Mouse (Mus musculus) lung, postnatal 0 days (tissue): ENCODE results near the gene Kcnd1. TPM values are rescaled to one million over a fixed set of nuclear protein-coding genes. Genes with fewer than 3 reads are reported as not detected.
A peak's percentile ranks its signal among the peaks of the same experiment; 100 is the strongest.
"Not testable (repeated sequence)": the region's sequence is repeated elsewhere in the genome, so short reads cannot be mapped to it uniquely, and the experiment has no call there.

Experiments used
- ATAC-seq: fragments of 200-750 bp; cut with Nextera tagmentation; 2 replicates; pipeline ENCODE4 v1.8.0; 2017; ENCODE audit warnings: moderate library complexity
- DNase-seq: peaks from one replicate; pipeline ENCODE4 v3.0.0-alpha.2; 2016; ENCODE audit warnings: low spot score
- H3K27ac ChIP-seq: fragments of 300-500 bp; sonication (generic); 2 replicates; pipeline ENCODE4 v1.5.1; 2014; ENCODE audit warnings: antibody characterized with exemption, mild to moderate bottlenecking, low read length, mixed read lengths
- H3K27me3 ChIP-seq: fragments of 300-500 bp; sonication (generic); replicated peaks from 2 replicates; pipeline ENCODE4 v1.6.1; 2014; ENCODE audit warnings: low read length, mixed read lengths; ENCODE audit not compliant: insufficient read depth
- H3K36me3 ChIP-seq: fragments of 300-500 bp; sonication (generic); 2 replicates; pipeline ENCODE4 v1.6.1; 2014; ENCODE audit warnings: low read length, mixed read lengths; ENCODE audit not compliant: insufficient read depth
- H3K4me1 ChIP-seq: fragments of 300-500 bp; sonication (generic); 2 replicates; pipeline ENCODE4 v1.6.1; 2014; ENCODE audit warnings: antibody characterized with exemption, low read depth, low read length, mixed read lengths; ENCODE audit not compliant: insufficient read depth
- H3K4me2 ChIP-seq: fragments of 300-500 bp; sonication (generic); replicated peaks from 2 replicates; pipeline ENCODE4 v1.6.1; 2014; ENCODE audit warnings: low read depth, mild to moderate bottlenecking, low read length, moderate library complexity, mixed read lengths
- H3K4me3 ChIP-seq: fragments of 300-500 bp; sonication (generic); 2 replicates; pipeline ENCODE4 v1.5.1; 2014; ENCODE audit warnings: low read depth, low read length
- H3K9ac ChIP-seq: fragments of 300-500 bp; sonication (generic); replicated peaks from 2 replicates; pipeline ENCODE4 v1.6.1; 2014; ENCODE audit warnings: low read depth, mild to moderate bottlenecking
- H3K9me3 ChIP-seq: fragments of 300-500 bp; sonication (generic); 2 replicates; pipeline ENCODE4 v1.6.1; 2016; ENCODE audit warnings: low read length, mixed read lengths
- CTCF ChIP-seq: IDR thresholded peaks from 2 replicates; pipeline ENCODE4 v1.5.1; 2016; ENCODE audit warnings: antibody characterized with exemption, mild to moderate bottlenecking
- EP300 ChIP-seq: IDR thresholded peaks from 2 replicates; pipeline ENCODE4 v1.6.1; 2016; ENCODE audit warnings: antibody characterized with exemption, mild to moderate bottlenecking, control low read depth
- WGBS: fragments of 180-500 bp; shearing (Covaris S2); extraction: QIAGEN DNeasy Blood & Tissue Kit; methylation state at CpG from one replicate; pipeline ENCODE4 v1.1.7; 2014; 5-methylcytosine and 5-hydroxymethylcytosine counted together
- polyA plus RNA-seq: library from polyadenylated mRNA; unstranded; fragments of >200 nt; fragmentation: Nextera tagmentation; extraction: Ambion mirVana; gene quantifications from 2 replicates; pipeline ENCODE4 v1.2.1, GENCODE M21; 2015

The Kcnd1 gene
- polyA plus RNA-seq, 1 experiment from 2014 or later: 0.41 TPM

- Histone ChIP-seq H3K27ac (no peak overlapping the region), H3K4me2 (no peak overlapping the region), H3K27me3 (no peaks in the 10 kb centered on the region), H3K4me3 (no peak overlapping the region), H3K9me3 (no peaks in the 10 kb centered on the region), H3K9ac (no peak overlapping the region), H3K4me1 (no peaks in the 10 kb centered on the region), H3K36me3 (no peaks in the 10 kb centered on the region)
- 73% methylated on average over 3 of the region's 3 CpGs for WGBS
- DNase-seq (no peak), ATAC-seq (no peak)
- TF ChIP-seq CTCF (no peak), EP300 (no peak)
These were observed 24.8 kb upstream of the Kcnd1 start for GRCm38 (mm10) chrX:7797327-7797726.

DNA sequence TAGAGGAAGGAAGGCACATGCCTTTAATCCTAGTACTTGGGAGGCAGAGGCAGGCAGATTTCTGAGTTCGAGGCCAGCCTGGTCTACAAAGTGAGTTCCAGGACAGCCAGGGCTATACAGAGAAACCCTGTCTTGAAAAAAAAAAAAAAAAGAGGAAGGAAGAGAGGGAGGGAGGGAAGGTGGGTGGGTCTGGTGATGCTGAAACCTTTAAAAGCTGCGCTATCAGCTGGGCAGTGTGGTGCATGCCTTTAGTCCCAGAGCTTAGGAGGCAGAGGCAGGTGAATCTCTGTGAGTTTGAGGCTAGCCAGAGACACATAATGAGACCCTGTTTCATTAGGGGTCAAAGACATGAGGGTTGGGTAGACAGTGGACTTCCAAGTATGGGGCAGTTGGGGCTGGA, 19.9 kb upstream of the Kcnd1 start:
- H3K9me3 ChIP-seq, H3K27me3 ChIP-seq, H3K36me3 ChIP-seq, H3K4me3 ChIP-seq, DNase-seq, H3K4me2 ChIP-seq, H3K27ac ChIP-seq, ATAC-seq, H3K9ac ChIP-seq, H3K4me1 ChIP-seq: not testable (repeated sequence)
- 88% methylated on average over 2 of the region's 2 CpGs for WGBS

DNA sequence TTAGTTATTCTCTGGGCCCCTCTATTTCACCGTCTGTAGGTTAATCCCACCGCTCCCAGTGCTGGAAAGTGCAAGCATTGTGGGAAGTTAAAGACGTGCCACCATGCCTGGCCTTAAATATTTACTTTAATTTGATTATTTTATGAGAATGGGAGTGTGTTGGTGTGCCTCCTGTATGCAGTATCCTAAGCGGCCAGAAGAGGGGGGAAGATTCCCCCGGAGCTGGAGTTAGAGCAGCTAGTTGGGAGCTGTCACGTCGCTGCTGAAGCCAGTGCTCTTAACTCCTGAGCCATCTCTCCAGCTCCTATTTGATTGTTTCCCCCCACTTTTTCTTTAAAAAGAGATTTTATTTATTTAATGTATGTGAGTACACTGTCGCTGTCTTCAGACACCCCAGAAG, 7.1 kb upstream of the Kcnd1 start:
- WGBS: 55% methylated on average over 8 of the region's 8 CpGs

DNA sequence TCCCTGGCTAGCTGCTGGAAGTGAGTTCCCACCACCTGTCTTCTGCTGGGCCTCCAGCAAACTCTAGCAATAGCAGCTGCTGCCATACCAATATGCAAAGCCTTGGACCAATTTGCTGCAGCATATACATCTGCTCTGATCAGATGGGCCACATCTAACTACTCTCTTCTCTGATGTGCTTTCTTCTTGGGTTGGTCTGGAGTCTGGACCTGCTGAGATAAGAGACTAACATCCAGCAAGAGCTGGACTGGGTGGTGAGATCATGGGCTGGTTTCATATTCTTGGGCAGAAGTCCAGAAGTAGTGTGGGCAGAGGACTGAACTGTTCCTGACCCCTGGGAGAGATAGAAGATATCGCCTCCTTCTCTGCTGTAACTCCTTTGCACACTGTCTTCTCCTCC, 15.1 kb downstream of the Kcnd1 start:
- TF ChIP-seq CTCF: no peak
- no peak for TF ChIP-seq EP300
- ATAC-seq (no peak), DNase-seq (no peak)
- Histone ChIP-seq H3K27me3 (no peaks in the 10 kb centered on the region), H3K4me2 (no peak overlapping the region), H3K27ac (no peak overlapping the region), H3K4me3 (no peak overlapping the region), H3K9me3 (no peaks in the 10 kb centered on the region), H3K4me1 (no peaks in the 10 kb centered on the region), H3K9ac (no peak overlapping the region), H3K36me3 (no peaks in the 10 kb centered on the region)
- 85% methylated on average over 1 of the region's 1 CpGs for WGBS

More for the DNA sequence above, 7.1 kb upstream of the Kcnd1 start:
- H3K4me1 ChIP-seq, ATAC-seq, H3K9me3 ChIP-seq, H3K4me3 ChIP-seq, H3K4me2 ChIP-seq, H3K9ac ChIP-seq, H3K27me3 ChIP-seq, H3K27ac ChIP-seq, H3K36me3 ChIP-seq: not testable (repeated sequence)
- DNase-seq: peak; percentile 10
- TF ChIP-seq CTCF: peak; percentile 55

DNA sequence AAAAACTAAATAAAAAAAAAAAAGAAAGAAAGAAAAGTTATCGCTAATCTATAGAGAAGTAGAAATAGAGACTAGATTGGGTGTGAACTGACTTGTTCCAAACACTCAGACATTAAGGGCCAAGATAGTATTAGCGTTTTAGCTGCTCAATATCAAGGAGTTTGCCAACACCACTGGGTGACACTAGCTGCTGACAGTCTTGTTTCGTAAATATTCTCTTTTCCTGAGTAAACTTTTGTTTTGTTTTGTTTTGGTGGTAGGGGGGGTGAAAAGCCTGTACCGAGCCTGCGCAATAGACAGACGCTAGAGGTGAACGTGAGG, 18.7 kb downstream of the Kcnd1 start:
- Histone ChIP-seq H3K4me3 (0 out of 2 replicates have a peak overlapping the region, but pooled peaks have one; percentile 68), H3K36me3 (no peaks in the 10 kb centered on the region), H3K9me3 (no peaks in the 10 kb centered on the region), H3K27ac (peak overlapping the region; percentile 76), H3K9ac (no peak overlapping the region), H3K4me1 (no peaks in the 10 kb centered on the region), H3K27me3 (no peaks in the 10 kb centered on the region), H3K4me2 (no peak overlapping the region; the same call in 1 of the 2 replicates)
- DNase-seq: no peak
- 7% methylated on average over 7 of the region's 7 CpGs for WGBS
- ATAC-seq: no peak
- TF ChIP-seq CTCF (no peak), EP300 (no peak; the same call in 1 of the 2 replicates)

DNA sequence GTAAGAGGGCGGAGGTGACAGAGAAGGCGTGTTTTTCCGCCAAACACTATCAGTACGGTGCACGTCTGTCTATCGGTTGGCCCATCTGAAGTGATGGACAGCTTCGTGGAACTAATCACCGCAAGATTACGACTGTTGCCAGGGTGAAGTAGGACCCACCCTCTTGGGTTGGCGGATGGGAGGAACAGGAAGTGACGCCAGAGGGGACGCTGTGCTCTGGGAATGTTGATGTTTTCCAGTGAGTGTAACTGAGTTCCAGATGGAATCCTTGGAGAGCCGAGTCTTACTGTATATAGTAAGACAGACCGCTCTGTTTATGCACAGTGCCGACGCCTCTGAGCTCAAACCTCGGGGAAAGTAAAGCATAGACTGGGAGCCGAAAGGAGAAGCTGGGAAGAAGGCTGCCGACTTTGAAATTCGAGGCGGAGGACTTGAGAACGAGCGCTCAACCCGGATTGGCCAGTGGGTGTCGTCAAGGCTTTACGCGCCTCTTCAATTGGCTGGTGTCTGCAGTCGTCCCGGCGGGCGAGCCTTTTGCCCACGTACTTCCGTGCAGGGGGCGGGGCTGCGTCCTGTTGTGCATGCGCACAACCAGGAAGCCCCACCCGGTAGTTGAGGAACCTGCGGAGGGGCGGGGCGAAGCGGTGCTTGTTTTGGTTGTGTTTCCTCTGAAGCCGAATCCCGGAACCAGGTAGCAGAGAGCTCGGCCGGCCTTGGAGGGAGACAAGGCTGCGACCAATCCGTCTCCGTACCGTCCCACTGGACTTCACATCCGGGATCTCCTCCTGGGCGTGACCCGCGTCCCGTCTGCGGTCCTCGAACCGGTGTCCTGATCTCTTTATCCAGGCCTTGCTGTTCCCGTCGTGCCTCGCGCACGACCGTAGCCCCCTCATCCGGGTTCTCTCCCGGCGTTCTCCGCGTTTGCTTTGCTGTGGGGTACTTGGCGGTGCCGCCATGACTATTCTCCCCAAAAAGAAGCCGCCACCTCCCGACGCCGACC, 19.4 kb downstream of the Kcnd1 start, which contains the start of gene Otud5:
Gene Otud5 (plus strand): TSS at position 202 of the 1,000 bp plus-strand sequence.
- no peaks in the 10 kb centered on the region for H3K4me1 ChIP-seq
- H3K4me3 ChIP-seq: peak within 1 kb of the TSS; percentile 68
- ATAC-seq: peak; percentile 97
- H3K4me2 ChIP-seq: peak within 1 kb of the TSS; percentile 58
- H3K36me3 ChIP-seq: no peaks in the 10 kb centered on the region
- peak; percentile 97 for DNase-seq
- TF ChIP-seq EP300 (no peak), CTCF (0 out of 2 replicates have a peak, but pooled peaks have one; percentile 2)
- peak within 1 kb of the TSS; percentile 70 for H3K9ac ChIP-seq
- WGBS: 11% methylated on average over 62 of the region's 74 CpGs
- no peaks in the 10 kb centered on the region for H3K9me3 ChIP-seq
- H3K27me3 ChIP-seq: no peaks in the 10 kb centered on the region
- H3K27ac ChIP-seq: peak within 1 kb of the TSS; percentile 93
